ENCODE assay signal across 26 mouse cellular contexts in the genomic region with DNA sequence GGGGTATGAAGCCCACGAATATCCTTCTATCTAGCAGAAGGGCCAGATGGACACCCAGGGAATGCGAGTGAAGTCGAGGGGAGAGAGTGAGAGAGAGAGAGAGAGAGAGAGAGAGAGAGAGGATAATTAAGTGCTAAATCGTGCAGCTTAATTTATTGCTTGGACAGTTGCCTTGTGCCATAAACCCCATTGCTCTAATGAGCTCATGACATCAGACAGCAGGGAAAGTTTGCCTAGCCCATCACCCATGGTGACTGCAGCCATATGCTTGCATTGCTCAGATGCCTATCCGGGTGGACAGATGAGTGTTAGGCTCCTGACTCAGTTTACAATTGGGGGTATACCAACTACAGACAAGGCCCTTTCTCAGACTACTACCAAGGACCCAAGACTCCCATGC.
A peak's percentile ranks its signal among the peaks of the same experiment; 100 is the strongest.
DNase-seq lines count a peak whose midpoint lies in the region; ATAC-seq lines count a peak whose summit lies in the region.
"Had no signal": no experiment of that assay in that cellular context is flagged by ENCODE, and none has a peak within 500 bp of the region (broad histone marks: within the 10 kb centered on the region; RNA-seq: fewer than 3 reads in every experiment).

No protein-coding gene starts in this region.

- no peak for DNase-seq in kidney, adult 9 months
- DNase-seq in kidney, postnatal 14 days, result peak; percentile 22
- no peak for DNase-seq in kidney, adult 11 months
- DNase-seq in retina, postnatal 1 day, result peak; percentile 63
- DNase-seq in retina, embryonic 14.5 days (ENCODE audit: low spot score), result no peak
- no peak for DNase-seq in cerebellum, adult 11 months
- DNase-seq: adrenal gland, postnatal 25 days; cerebellum, adult 2 months; cerebellum, postnatal 14 days; gastrocnemius, postnatal 10 days; heart, postnatal 10 days; thymus, adult 2 months; thymus, postnatal 4 days had no signal

- no peak overlapping the region for H3K27ac ChIP-seq in kidney, embryonic 14.5 days (ENCODE audit: low read depth, low read length)
- H3K27ac ChIP-seq: heart, embryonic 13.5 days; layer of hippocampus, adult 2 months; left cerebral cortex, adult 2 months; limb, embryonic 12.5 days; liver, embryonic 15.5 days; lung, embryonic 15.5 days; midbrain, embryonic 10.5 days had no signal

- H3K9me3 ChIP-seq in kidney, embryonic 14.5 days (ENCODE audit: control insufficient read depth, low read length), result peaks cover 4% of the 10 kb centered on the region; the same call in 1 of the 2 replicates
- H3K9me3 ChIP-seq: liver, embryonic 15.5 days; lung, embryonic 15.5 days; midbrain, embryonic 10.5 days had no signal

- whole genome bisulfite sequencing in kidney, embryonic 14.5 days, result 15% methylated on average over 5 of the region's 5 CpGs

- H3K36me3 ChIP-seq in kidney, embryonic 14.5 days (ENCODE audit: control insufficient read depth, insufficient read depth, low read length), result no peaks in the 10 kb centered on the region
- H3K36me3 ChIP-seq: heart, embryonic 13.5 days; limb, embryonic 12.5 days; liver, embryonic 15.5 days; lung, embryonic 15.5 days; midbrain, embryonic 10.5 days had no signal

- no peak overlapping the region for H3K9ac ChIP-seq in kidney, embryonic 14.5 days (ENCODE audit: low read depth, low read length)
- H3K9ac ChIP-seq: heart, embryonic 13.5 days; limb, embryonic 12.5 days; liver, embryonic 15.5 days; lung, embryonic 15.5 days had no signal

- H3K27me3 ChIP-seq in kidney, embryonic 14.5 days (ENCODE audit: control insufficient read depth, insufficient read depth, low read length), result no peaks in the 10 kb centered on the region
- H3K27me3 ChIP-seq: liver, embryonic 15.5 days; lung, embryonic 15.5 days had no signal

- H3K4me1 ChIP-seq in kidney, embryonic 14.5 days (ENCODE audit: control insufficient read depth, insufficient read depth, low read length), result no peaks in the 10 kb centered on the region
- H3K4me1 ChIP-seq: heart, embryonic 13.5 days; liver, embryonic 15.5 days; lung, embryonic 15.5 days had no signal

- no peak overlapping the region for H3K4me3 ChIP-seq in kidney, embryonic 14.5 days (ENCODE audit: low read length)
- H3K4me3 ChIP-seq: erythroblast, embryonic 14.5 days; heart, embryonic 13.5 days; layer of hippocampus, adult 2 months; left cerebral cortex, adult 2 months; limb, embryonic 12.5 days; liver, embryonic 15.5 days; lung, embryonic 15.5 days; midbrain, embryonic 10.5 days; myocyte had no signal

- peak; percentile 21; the same call in 1 of the 2 replicates for ATAC-seq in kidney, embryonic 14.5 days (ENCODE audit: low FRiP score, low TSS enrichment)
- ATAC-seq: CD4-positive, CD25-positive, alpha-beta regulatory T cell, adult 4 months; intestine, embryonic 16.5 days; midbrain, embryonic 16.5 days had no signal

- no peak overlapping the region for H3K4me2 ChIP-seq in kidney, embryonic 14.5 days (replicated peaks; ENCODE audit: low read depth, low read length)
- H3K4me2 ChIP-seq: heart, embryonic 13.5 days; limb, embryonic 12.5 days; liver, embryonic 15.5 days; lung, embryonic 15.5 days had no signal

Comparison
In these comparisons a context has a peak if more than half of its experiments do, and no peak if none do; other contexts are left out.
1. DNase-seq: peak in kidney, postnatal 14 days (single experiment) and retina, postnatal 1 day (single experiment); none in kidney, adult 9 months (single experiment), kidney, adult 11 months (single experiment), retina, embryonic 14.5 days (single experiment) and cerebellum, adult 11 months (single experiment).